Mouse (Mus musculus) myocyte (in vitro differentiated cells): ENCODE measurements at regions not wholly inside any gene's neighbourhood (a gene's known extent, or its start where the extent isn't known, plus 50 kb on each side); places are given as distances from the start of the nearest gene placed in this dataset.
A peak's percentile ranks its signal among the peaks of the same experiment; 100 is the strongest.

ENCODE experiments used
- H3K27me3 ChIP-seq: one replicate; pipeline ENCODE4 v1.6.1; 2011; ENCODE audit not compliant: control insufficient read depth, insufficient read depth, insufficient read length
- H3K36me3 ChIP-seq: one replicate; pipeline ENCODE4 v1.6.1; 2011; ENCODE audit not compliant: control insufficient read depth, insufficient read depth
- H3K4me2 ChIP-seq: one replicate; pipeline ENCODE4 v1.6.1; 2011; ENCODE audit warnings: low read depth, control low read depth
- H3K4me3 ChIP-seq: one replicate; pipeline ENCODE4 v1.5.1; 2011; ENCODE audit warnings: mild to moderate bottlenecking, control low read depth, moderate library complexity
- H3K79me2 ChIP-seq: one replicate; pipeline ENCODE4 v1.6.1; 2011; ENCODE audit not compliant: control insufficient read depth, insufficient read depth
- H3ac ChIP-seq: one replicate; pipeline ENCODE4 v1.6.1; 2011; ENCODE audit not compliant: control insufficient read depth, insufficient read length
- CEBPB ChIP-seq: IDR thresholded peaks from 2 replicates; pipeline ENCODE4 v1.6.1; 2011; ENCODE audit warnings: mild to moderate bottlenecking, moderate library complexity; ENCODE audit not compliant: poor library complexity, insufficient read depth, severe bottlenecking
- E2F4 ChIP-seq: IDR thresholded peaks from one replicate; pipeline ENCODE4 v1.6.1; 2011; ENCODE audit warnings: mild to moderate bottlenecking, control low read depth, moderate library complexity; ENCODE audit not compliant: insufficient read depth
- MAX ChIP-seq: IDR thresholded peaks from one replicate; pipeline ENCODE4 v1.6.1; 2011; ENCODE audit warnings: low read depth, mild to moderate bottlenecking, control low read depth
- MYOD1 ChIP-seq, 3 experiments: IDR thresholded peaks; one replicate each; pipeline ENCODE4 v1.6.1; 2011; ENCODE audit warnings: control low read depth in 2 of 3, low read depth in 2 of 3, mild to moderate bottlenecking in 2 of 3, moderate library complexity in 1 of 3; ENCODE audit not compliant: insufficient read length in 2 of 3, control insufficient read depth in 1 of 3
- MYOG ChIP-seq, 3 experiments: IDR thresholded peaks; one replicate each; pipeline ENCODE4 v1.6.1; 2011; ENCODE audit warnings: control low read depth in 2 of 3, low read depth in 2 of 3, mild to moderate bottlenecking in 2 of 3; ENCODE audit not compliant: insufficient read length in 2 of 3, control insufficient read depth in 1 of 3, insufficient read depth in 1 of 3
- POLR2A ChIP-seq: IDR thresholded peaks from one replicate; pipeline ENCODE4 v1.6.1; 2011; ENCODE audit warnings: low read depth, mild to moderate bottlenecking, control low read depth, moderate library complexity; ENCODE audit not compliant: insufficient read length
- POLR2AphosphoS2 ChIP-seq: IDR thresholded peaks from one replicate; pipeline ENCODE4 v1.6.1; 2011; ENCODE audit warnings: low read depth, control low read depth; ENCODE audit not compliant: insufficient read length
- REST ChIP-seq: IDR thresholded peaks from one replicate; pipeline ENCODE4 v1.6.1; 2011; ENCODE audit warnings: mild to moderate bottlenecking, control low read depth, moderate library complexity; ENCODE audit not compliant: insufficient read depth, insufficient read length
- SRF ChIP-seq: IDR thresholded peaks from one replicate; pipeline ENCODE4 v1.6.1; 2011; ENCODE audit warnings: low read depth; ENCODE audit not compliant: control insufficient read depth, insufficient read length
- TCF12 ChIP-seq: IDR thresholded peaks from one replicate; pipeline ENCODE4 v1.6.1; 2011; ENCODE audit warnings: mild to moderate bottlenecking, control low read depth; ENCODE audit not compliant: poor library complexity, insufficient read depth, severe bottlenecking
- TCF3 ChIP-seq: IDR thresholded peaks from one replicate; pipeline ENCODE4 v1.6.1; 2011; ENCODE audit warnings: low read depth, control low read depth; ENCODE audit not compliant: insufficient read length
- USF1 ChIP-seq: IDR thresholded peaks from one replicate; pipeline ENCODE4 v1.6.1; 2011; ENCODE audit warnings: low read depth, mild to moderate bottlenecking, control low read depth, moderate library complexity

- Histone ChIP-seq H3K27me3 (no peaks in the 10 kb centered on the region), H3K4me3 (no peak overlapping the region), H3K36me3 (no peaks in the 10 kb centered on the region), H3K79me2 (no peaks in the 10 kb centered on the region), H3K4me2 (no peak overlapping the region), H3ac (no peak overlapping the region)
- TF ChIP-seq CEBPB: peak; percentile 36; the same call in 1 of the 2 replicates
- no peak for TF ChIP-seq USF1
- TF ChIP-seq SRF: no peak
- TF ChIP-seq POLR2A: no peak
- no peak for TF ChIP-seq MYOG (IDR thresholded peaks at IDR 0.05; ENCODE audit: control insufficient read depth in 1 of 3, insufficient read depth in 1 of 3, insufficient read length in 2 of 3, low read depth in 2 of 3)
- no peak for TF ChIP-seq E2F4
- peak; percentile 20 for TF ChIP-seq TCF3
- peak in 2 of 3 experiments; percentile 71 to 74 for TF ChIP-seq MYOD1 (IDR thresholded peaks at IDR 0.05; ENCODE audit: control insufficient read depth in 1 of 3, insufficient read length in 2 of 3, low read depth in 2 of 3)
- no peak for TF ChIP-seq POLR2AphosphoS2
- no peak for TF ChIP-seq TCF12
- no peak for TF ChIP-seq MAX
- no peak for TF ChIP-seq REST
These were observed 198.3 kb upstream of the Fn1 start for GRCm38 (mm10) chr1:71851268-71851667.

GRCm38 (mm10) chr1:71848656-71849055 lies 195.7 kb upstream of the Fn1 start:
- H3K27me3 ChIP-seq: no peaks in the 10 kb centered on the region
- no peak overlapping the region for H3ac ChIP-seq
- no peak overlapping the region for H3K4me3 ChIP-seq
- H3K4me2 ChIP-seq: no peak overlapping the region
- TF ChIP-seq MYOG (IDR thresholded peaks at IDR 0.05; ENCODE audit: control insufficient read depth in 1 of 3, insufficient read depth in 1 of 3, insufficient read length in 2 of 3, low read depth in 2 of 3) (no peak), POLR2AphosphoS2 (no peak), TCF12 (no peak), REST (no peak), USF1 (no peak), MAX (no peak), POLR2A (no peak), SRF (no peak), MYOD1 (IDR thresholded peaks at IDR 0.05; ENCODE audit: control insufficient read depth in 1 of 3, insufficient read length in 2 of 3, low read depth in 2 of 3) (no peak), CEBPB (no peak), TCF3 (no peak), E2F4 (no peak)
- H3K36me3 ChIP-seq: no peaks in the 10 kb centered on the region
- no peaks in the 10 kb centered on the region for H3K79me2 ChIP-seq

- Histone ChIP-seq H3K4me2 (peak overlapping the region; percentile 53), H3K36me3 (no peaks in the 10 kb centered on the region), H3K27me3 (no peaks in the 10 kb centered on the region), H3ac (no peak overlapping the region), H3K79me2 (no peaks in the 10 kb centered on the region), H3K4me3 (no peak overlapping the region)
- TF ChIP-seq SRF (no peak), POLR2AphosphoS2 (no peak), CEBPB (0 out of 2 replicates have a peak, but pooled peaks have one; percentile 49), E2F4 (no peak)
These were observed 192.1 kb upstream of the Fn1 start for GRCm38 (mm10) chr1:71844938-71845685.

DNA sequence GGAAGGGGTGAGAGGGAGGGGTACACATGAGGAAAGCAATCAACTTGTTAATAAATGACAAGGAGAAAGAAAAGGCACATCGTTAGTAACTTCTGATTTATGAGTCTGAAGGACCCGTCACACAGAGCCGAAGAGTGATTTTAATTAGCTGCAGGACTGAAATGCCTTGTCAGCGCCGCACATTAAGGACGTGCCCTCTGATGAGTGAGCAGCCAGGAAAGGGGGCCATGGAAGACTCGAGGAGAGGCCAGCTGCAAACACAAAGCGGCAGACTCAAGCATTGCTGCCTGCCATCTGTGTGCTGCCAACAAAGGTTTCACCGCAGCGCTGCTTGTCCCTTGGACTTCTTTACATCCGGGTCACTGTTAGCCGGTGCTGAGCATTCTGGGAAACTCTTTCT lies 184.8 kb upstream of the Fn1 start:
- TF ChIP-seq SRF (no peak), REST (no peak), POLR2AphosphoS2 (no peak), TCF12 (no peak), MYOD1 (IDR thresholded peaks at IDR 0.05; ENCODE audit: control insufficient read depth in 1 of 3, insufficient read length in 2 of 3, low read depth in 2 of 3) (no peak), TCF3 (no peak), E2F4 (no peak), MYOG (IDR thresholded peaks at IDR 0.05; ENCODE audit: control insufficient read depth in 1 of 3, insufficient read depth in 1 of 3, insufficient read length in 2 of 3, low read depth in 2 of 3) (no peak), MAX (no peak), CEBPB (no peak), POLR2A (no peak), USF1 (no peak)
- Histone ChIP-seq H3K27me3 (no peaks in the 10 kb centered on the region), H3K4me3 (no peak overlapping the region), H3K36me3 (no peaks in the 10 kb centered on the region), H3ac (no peak overlapping the region), H3K4me2 (no peak overlapping the region), H3K79me2 (no peaks in the 10 kb centered on the region)
